Mouse (Mus musculus) hindbrain, embryonic 14.5 days (tissue): ENCODE measurements at regions not wholly inside any gene's neighbourhood (a gene's known extent, or its start where the extent isn't known, plus 50 kb on each side); places are given as distances from the start of the nearest gene placed in this dataset.
A peak's percentile ranks its signal among the peaks of the same experiment; 100 is the strongest.

ENCODE experiments used
- ATAC-seq: fragments of 200-750 bp; cut with Nextera tagmentation; 2 replicates; pipeline ENCODE4 v1.8.0; 2017; ENCODE audit warnings: moderate number of reproducible peaks, mild to moderate bottlenecking, moderate TSS enrichment, moderate library complexity; ENCODE audit not compliant: low FRiP score
- DNase-seq: peaks from one replicate; pipeline ENCODE4 v3.0.0-alpha.2; 2015; ENCODE audit warnings: low spot score
- H3K27ac ChIP-seq: fragments of 300-500 bp; sonication (generic); 2 replicates; pipeline ENCODE4 v1.5.1; 2014; ENCODE audit warnings: mild to moderate bottlenecking, moderate library complexity
- H3K27me3 ChIP-seq: fragments of 300-500 bp; sonication (generic); 2 replicates; pipeline ENCODE4 v1.6.1; 2014; ENCODE audit warnings: mild to moderate bottlenecking, low read length, mixed read lengths; ENCODE audit not compliant: control insufficient read depth, insufficient read depth
- H3K36me3 ChIP-seq: fragments of 300-500 bp; sonication (generic); replicated peaks from 2 replicates; pipeline ENCODE4 v1.6.1; 2014; ENCODE audit not compliant: control insufficient read depth, insufficient read depth
- H3K4me1 ChIP-seq: fragments of 300-500 bp; sonication (generic); replicated peaks from 2 replicates; pipeline ENCODE4 v1.6.1; 2014; ENCODE audit warnings: antibody characterized with exemption, low read length, mixed read lengths; ENCODE audit not compliant: control insufficient read depth, insufficient read depth
- H3K4me2 ChIP-seq: fragments of 300-500 bp; sonication (generic); replicated peaks from 2 replicates; pipeline ENCODE4 v1.6.1; 2014; ENCODE audit warnings: mild to moderate bottlenecking, moderate library complexity
- H3K4me3 ChIP-seq: fragments of 300-500 bp; sonication (generic); replicated peaks from 2 replicates; pipeline ENCODE4 v1.5.1; 2014; ENCODE audit warnings: mild to moderate bottlenecking, low read length
- H3K9ac ChIP-seq: fragments of 300-500 bp; sonication (generic); 2 replicates; pipeline ENCODE4 v1.6.1; 2014
- H3K9me3 ChIP-seq: fragments of 300-500 bp; sonication (generic); 2 replicates; pipeline ENCODE4 v1.6.1; 2016; ENCODE audit warnings: low read length; ENCODE audit not compliant: control insufficient read depth
- WGBS: fragments of 180-500 bp; shearing (Covaris S2); extraction: QIAGEN DNeasy Blood & Tissue Kit; methylation state at CpG from one replicate; pipeline ENCODE4 v1.1.7; 2014; 5-methylcytosine and 5-hydroxymethylcytosine counted together

GRCm38 (mm10) chr11:17750345-17750744, 203.3 kb downstream of the Etaa1 start:
- H3K4me1 ChIP-seq: no peaks in the 10 kb centered on the region
- H3K4me2 ChIP-seq: no peak overlapping the region
- no peak for ATAC-seq
- H3K9ac ChIP-seq: no peak overlapping the region
- no peaks in the 10 kb centered on the region for H3K9me3 ChIP-seq
- no peaks in the 10 kb centered on the region for H3K36me3 ChIP-seq
- no peak overlapping the region for H3K27ac ChIP-seq
- DNase-seq: no peak
- WGBS: 15% methylated on average over 6 of the region's 6 CpGs
- H3K4me3 ChIP-seq: no peak overlapping the region
- no peaks in the 10 kb centered on the region for H3K27me3 ChIP-seq

DNA sequence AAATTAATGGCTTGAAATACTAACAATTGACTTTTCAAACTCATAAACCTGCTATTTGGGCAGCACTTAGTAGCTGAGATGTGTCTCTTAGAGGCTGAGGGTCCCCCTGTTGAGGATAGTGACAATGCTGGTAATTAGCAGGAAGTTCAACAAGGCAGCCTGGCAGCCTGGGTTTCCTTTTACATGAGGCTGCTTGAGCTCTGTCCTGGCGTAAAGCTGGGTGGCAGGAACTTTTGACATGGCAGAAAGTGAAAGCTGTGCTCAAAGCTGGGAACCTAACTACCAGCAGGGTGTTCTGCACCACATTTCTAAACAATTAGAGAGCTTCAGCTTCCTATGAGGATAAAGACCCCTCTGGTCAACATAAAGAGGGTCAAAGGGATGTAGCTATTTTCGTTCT, 194.5 kb downstream of the Etaa1 start:
- no peaks in the 10 kb centered on the region for H3K9me3 ChIP-seq
- WGBS: 72% methylated on average over 2 of the region's 2 CpGs
- H3K4me1 ChIP-seq: no peaks in the 10 kb centered on the region

GRCm38 (mm10) chr11:17763411-17763810, 190.3 kb downstream of the Etaa1 start:
- Histone ChIP-seq H3K9me3 (no peaks in the 10 kb centered on the region), H3K27me3 (no peaks in the 10 kb centered on the region), H3K27ac (no peak overlapping the region), H3K4me1 (no peaks in the 10 kb centered on the region), H3K36me3 (no peaks in the 10 kb centered on the region), H3K9ac (no peak overlapping the region), H3K4me3 (no peak overlapping the region), H3K4me2 (no peak overlapping the region)
- DNase-seq: no peak
- no peak for ATAC-seq
- 50% methylated on average over 1 of the region's 1 CpGs for WGBS

More for the DNA sequence above, 194.5 kb downstream of the Etaa1 start:
- no peak overlapping the region for H3K4me3 ChIP-seq
- no peaks in the 10 kb centered on the region for H3K27me3 ChIP-seq
- DNase-seq: no peak
- no peak overlapping the region for H3K9ac ChIP-seq
- no peak overlapping the region for H3K4me2 ChIP-seq
- ATAC-seq: no peak
- no peak overlapping the region for H3K27ac ChIP-seq
- no peaks in the 10 kb centered on the region for H3K36me3 ChIP-seq

GRCm38 (mm10) chr11:17764146-17764545, 189.5 kb downstream of the Etaa1 start:
- Histone ChIP-seq H3K27ac (no peak overlapping the region), H3K36me3 (no peaks in the 10 kb centered on the region), H3K4me2 (no peak overlapping the region), H3K9me3 (no peaks in the 10 kb centered on the region), H3K4me3 (no peak overlapping the region), H3K4me1 (no peaks in the 10 kb centered on the region), H3K9ac (no peak overlapping the region), H3K27me3 (no peaks in the 10 kb centered on the region)
- DNase-seq (no peak), ATAC-seq (no peak)

GRCm38 (mm10) chr11:17768345-17768759, 185.3 kb downstream of the Etaa1 start:
- Histone ChIP-seq H3K27ac (no peak overlapping the region), H3K4me2 (no peak overlapping the region), H3K36me3 (no peaks in the 10 kb centered on the region), H3K4me3 (no peak overlapping the region), H3K27me3 (no peaks in the 10 kb centered on the region), H3K9ac (no peak overlapping the region), H3K4me1 (no peaks in the 10 kb centered on the region), H3K9me3 (no peaks in the 10 kb centered on the region)
- ATAC-seq: no peak
- no peak for DNase-seq

DNA sequence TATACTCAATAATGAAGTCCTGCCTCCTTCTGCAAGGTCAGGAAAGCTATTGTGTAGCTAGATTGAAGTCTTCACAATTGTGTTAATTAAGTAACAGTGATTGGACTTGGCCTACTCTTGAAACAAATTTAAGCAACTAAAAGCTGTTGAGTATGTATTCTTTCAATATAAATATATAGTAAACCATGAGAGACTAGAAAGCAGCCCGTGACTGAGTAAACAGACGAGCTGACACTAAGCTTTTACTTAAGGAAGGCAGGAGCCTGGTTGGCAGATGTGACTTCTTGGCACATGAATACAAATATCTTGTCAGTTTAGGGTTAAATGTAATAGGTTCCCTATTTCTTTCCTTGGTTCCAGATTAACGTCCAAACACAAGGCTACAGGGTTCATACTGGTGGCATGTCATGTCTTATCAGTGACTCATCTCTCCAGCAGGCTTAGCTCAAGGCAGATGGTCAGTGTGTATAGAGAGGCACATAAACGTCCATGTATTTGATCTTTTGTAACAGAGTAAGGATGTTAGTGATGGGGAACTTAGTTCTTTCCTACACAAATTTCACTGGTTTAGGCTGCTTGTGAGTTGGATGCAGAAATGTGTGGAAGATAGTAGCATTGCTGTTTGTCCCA, 184.7 kb downstream of the Etaa1 start:
- H3K36me3 ChIP-seq: no peaks in the 10 kb centered on the region
- H3K9me3 ChIP-seq: no peaks in the 10 kb centered on the region
- WGBS: 73% methylated on average over 4 of the region's 4 CpGs
- no peak for DNase-seq
- no peak overlapping the region for H3K9ac ChIP-seq
- H3K4me1 ChIP-seq: no peaks in the 10 kb centered on the region
- ATAC-seq: no peak
- no peak overlapping the region for H3K27ac ChIP-seq
- no peaks in the 10 kb centered on the region for H3K27me3 ChIP-seq
- no peak overlapping the region for H3K4me3 ChIP-seq
- no peak overlapping the region for H3K4me2 ChIP-seq

DNA sequence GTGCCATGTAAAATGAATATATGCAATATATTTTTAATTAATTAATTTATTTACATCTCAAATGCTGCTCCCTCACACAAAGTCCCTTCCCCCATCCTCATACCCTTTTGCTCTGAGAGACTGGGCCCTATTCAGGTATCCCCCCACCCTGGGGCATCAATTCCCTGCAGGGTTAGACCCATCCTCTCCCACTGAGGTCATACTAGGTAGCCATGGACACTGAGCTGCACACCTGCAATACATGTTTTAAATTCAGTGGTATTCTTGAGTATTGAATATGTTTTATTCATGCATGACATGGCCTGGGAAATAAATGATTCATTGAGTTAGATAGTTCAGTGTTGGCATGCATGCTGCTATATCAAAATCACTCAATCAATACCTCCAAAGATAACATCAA, 156.0 kb downstream of the Etaa1 start:
- Histone ChIP-seq H3K27me3 (no peaks in the 10 kb centered on the region), H3K36me3 (no peaks in the 10 kb centered on the region), H3K4me3 (no peak overlapping the region), H3K27ac (no peak overlapping the region), H3K4me2 (no peak overlapping the region), H3K9ac (no peak overlapping the region), H3K4me1 (no peaks in the 10 kb centered on the region), H3K9me3 (no peaks in the 10 kb centered on the region)
- no peak for DNase-seq
- no peak for ATAC-seq

GRCm38 (mm10) chr11:17807851-17808250, 145.8 kb downstream of the Etaa1 start:
- no peak overlapping the region for H3K9ac ChIP-seq
- 82% methylated on average over 3 of the region's 3 CpGs for WGBS

DNA sequence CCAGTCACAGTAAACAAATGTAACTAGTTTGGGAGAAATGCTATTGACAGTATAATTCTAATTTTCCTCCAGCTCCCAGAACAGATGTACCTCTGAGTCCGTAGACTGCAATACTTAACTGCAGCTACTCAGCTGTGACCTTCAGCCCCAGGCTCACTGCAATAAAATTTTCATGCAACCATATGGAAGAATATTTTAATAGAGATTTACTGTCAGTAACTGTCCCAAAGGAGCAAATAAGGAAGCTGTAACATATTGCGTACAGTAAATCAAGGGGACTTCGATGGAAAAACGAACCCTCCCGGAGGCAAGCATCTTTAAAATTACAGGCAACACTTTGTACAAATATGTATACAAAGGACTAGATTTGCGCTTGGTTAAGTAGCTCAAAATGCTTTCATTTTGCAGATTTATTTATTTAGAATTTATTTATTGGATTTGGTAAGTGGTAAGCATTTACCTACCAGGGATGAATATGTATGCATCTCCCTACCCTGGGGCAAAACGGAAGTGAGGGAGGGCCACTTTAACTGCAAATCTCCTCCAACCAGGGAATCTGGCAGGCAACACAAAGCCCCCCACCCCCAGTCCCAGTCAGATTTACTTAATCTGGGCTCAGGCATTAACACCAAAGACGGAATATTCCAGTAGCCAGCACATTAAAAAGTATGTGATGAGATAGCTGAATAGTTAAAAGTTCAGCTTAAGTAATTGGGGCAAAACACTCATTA, 141.7 kb downstream of the Etaa1 start:
- ATAC-seq (peak; percentile 80), DNase-seq (peak; percentile 36)
- Histone ChIP-seq H3K9ac (no peak overlapping the region), H3K4me1 (peaks cover 8% of the 10 kb centered on the region; the same call in 1 of the 2 replicates), H3K27me3 (no peaks in the 10 kb centered on the region), H3K4me2 (no peak overlapping the region), H3K9me3 (no peaks in the 10 kb centered on the region), H3K36me3 (no peaks in the 10 kb centered on the region), H3K4me3 (no peak overlapping the region), H3K27ac (no peak overlapping the region; the same call in 1 of the 2 replicates)
- 53% methylated on average over 8 of the region's 8 CpGs for WGBS

More at GRCm38 (mm10) chr11:17807851-17808250, 145.8 kb downstream of the Etaa1 start:
- no peak overlapping the region for H3K27ac ChIP-seq
- H3K4me3 ChIP-seq: no peak overlapping the region
- no peaks in the 10 kb centered on the region for H3K36me3 ChIP-seq
- DNase-seq (no peak), ATAC-seq (no peak)
- no peaks in the 10 kb centered on the region for H3K9me3 ChIP-seq
- peaks cover 8% of the 10 kb centered on the region; the same call in 1 of the 2 replicates for H3K4me1 ChIP-seq
- H3K4me2 ChIP-seq: no peak overlapping the region
- no peaks in the 10 kb centered on the region for H3K27me3 ChIP-seq
